In the genomic region with DNA sequence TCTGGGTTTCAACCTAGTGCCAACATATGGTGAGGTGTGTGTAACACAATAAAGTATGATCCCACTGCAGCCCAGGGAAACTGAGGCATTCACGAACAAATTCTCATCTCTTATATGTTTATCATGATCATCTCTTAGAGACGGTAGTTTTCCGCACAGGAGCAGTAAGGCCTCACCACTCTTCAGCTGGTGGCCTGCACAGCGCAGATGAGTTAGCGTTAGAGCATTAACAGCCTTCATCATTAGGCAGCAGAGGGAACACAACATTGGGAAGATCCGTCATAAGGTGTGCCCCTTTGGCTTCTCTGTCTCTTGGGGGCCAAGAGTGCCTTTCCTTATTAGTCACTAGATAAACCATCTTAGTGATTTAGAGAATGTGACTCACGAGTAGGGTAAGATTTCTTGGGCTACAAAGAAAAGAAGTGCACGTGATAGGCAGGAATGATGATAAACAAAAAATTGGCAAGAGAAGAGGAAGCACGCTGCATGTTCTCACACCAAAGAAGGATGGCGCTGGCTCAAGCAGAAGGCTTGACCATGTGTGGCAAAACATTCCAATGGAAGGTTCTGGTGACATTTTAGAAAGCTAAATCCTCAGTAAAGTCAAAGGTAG, we compare ENCODE assay signal across 20 mouse cellular contexts.
DNase-seq lines count a peak whose midpoint lies in the region; ATAC-seq and TF ChIP-seq lines count a peak whose summit lies in the region.
"Had no signal": no experiment of that assay in that cellular context is flagged by ENCODE, and none has a peak within 500 bp of the region (broad histone marks: within the 10 kb centered on the region; RNA-seq: fewer than 3 reads in every experiment).

No protein-coding gene starts in this region.

- H3K36me3 ChIP-seq in heart, adult 2 months (ENCODE audit: control insufficient read depth, insufficient read depth, low read length), result no peaks in the 10 kb centered on the region; the same call in 1 of the 2 replicates
- H3K36me3 ChIP-seq in heart, embryonic 12.5 days, result no peaks in the 10 kb centered on the region
- H3K36me3 ChIP-seq in MEL (ENCODE audit: control insufficient read depth in 1 of 2, insufficient read depth in 2 of 2, low read length in 2 of 2), result no peaks in the 10 kb centered on the region; a peak in 2 of 4 replicates
- no peaks in the 10 kb centered on the region for H3K36me3 ChIP-seq in heart, embryonic 15.5 days
- no peaks in the 10 kb centered on the region for H3K36me3 ChIP-seq in hindbrain, postnatal 0 days (ENCODE audit: insufficient read depth, low read length)
- no peaks in the 10 kb centered on the region for H3K36me3 ChIP-seq in liver, embryonic 12.5 days
- H3K36me3 ChIP-seq in intestine, postnatal 0 days (ENCODE audit: control insufficient read depth, insufficient read depth), result no peaks in the 10 kb centered on the region
- H3K36me3 ChIP-seq: hindbrain, embryonic 15.5 days; limb, embryonic 15.5 days; midbrain, embryonic 12.5 days; neural tube, embryonic 13.5 days had no signal

- H3K9me3 ChIP-seq in heart, embryonic 12.5 days (replicated peaks), result no peaks in the 10 kb centered on the region
- H3K9me3 ChIP-seq in MEL (replicated peaks; ENCODE audit: insufficient read depth, low read length), result no peaks in the 10 kb centered on the region
- no peaks in the 10 kb centered on the region for H3K9me3 ChIP-seq in heart, embryonic 15.5 days (replicated peaks)
- H3K9me3 ChIP-seq in hindbrain, postnatal 0 days (ENCODE audit: low read length), result no peaks in the 10 kb centered on the region
- H3K9me3 ChIP-seq in liver, embryonic 12.5 days (replicated peaks), result no peaks in the 10 kb centered on the region
- H3K9me3 ChIP-seq in intestine, postnatal 0 days (ENCODE audit: control insufficient read depth), result no peaks in the 10 kb centered on the region
- H3K9me3 ChIP-seq: hindbrain, embryonic 15.5 days; limb, embryonic 15.5 days; midbrain, embryonic 12.5 days; neural tube, embryonic 13.5 days had no signal

- WGBS in heart, adult 2 months, result 50% methylated on average over 10 of the region's 10 CpGs
- 63% methylated on average over 10 of the region's 10 CpGs for WGBS in heart, embryonic 12.5 days
- 62% methylated on average over 10 of the region's 10 CpGs for WGBS in heart, embryonic 15.5 days
- WGBS in hindbrain, postnatal 0 days, result 89% methylated on average over 10 of the region's 10 CpGs
- 57% methylated on average over 10 of the region's 10 CpGs for WGBS in liver, embryonic 12.5 days (ENCODE audit: insufficient replicate concordance)
- WGBS in intestine, postnatal 0 days, result 72% methylated on average over 10 of the region's 10 CpGs

- no peak overlapping the region for H3K4me3 ChIP-seq in heart, adult 2 months
- no peak overlapping the region for H3K4me3 ChIP-seq in heart, embryonic 12.5 days
- H3K4me3 ChIP-seq in MEL (ENCODE audit: control insufficient read depth in 1 of 2, insufficient read depth in 1 of 2, low read depth in 2 of 2, low read length in 2 of 2), result no peak overlapping the region
- H3K4me3 ChIP-seq in heart, embryonic 15.5 days, result no peak overlapping the region
- H3K4me3 ChIP-seq in hindbrain, postnatal 0 days (ENCODE audit: low read length), result no peak overlapping the region
- H3K4me3 ChIP-seq in liver, embryonic 12.5 days, result no peak overlapping the region
- H3K4me3 ChIP-seq in intestine, postnatal 0 days (ENCODE audit: low read depth, low read length), result no peak overlapping the region
- H3K4me3 ChIP-seq: hindbrain, embryonic 15.5 days; layer of hippocampus, adult 2 months; limb, embryonic 15.5 days; midbrain, embryonic 12.5 days; neural tube, embryonic 13.5 days had no signal

- TF ChIP-seq EP300 in heart, adult 2 months (IDR thresholded peaks at IDR 0.05; ENCODE audit: insufficient read depth, low read depth, low read length), result no peak
- TF ChIP-seq EP300 in MEL (IDR thresholded peaks at IDR 0.05; ENCODE audit: low read depth in 1 of 2, low read length in 2 of 2), result no peak

- ATAC-seq in heart, embryonic 12.5 days (ENCODE audit: insufficient number of reproducible peaks, low FRiP score), result no peak
- no peak for ATAC-seq in heart, embryonic 15.5 days (replicated peaks; ENCODE audit: insufficient number of reproducible peaks, insufficient read depth, low FRiP score, low read depth)
- no peak for ATAC-seq in hindbrain, postnatal 0 days
- ATAC-seq in liver, embryonic 12.5 days, result no peak
- no peak for ATAC-seq in intestine, postnatal 0 days
- ATAC-seq: intestine, embryonic 16.5 days had no signal

- H3K79me2 ChIP-seq in heart, adult 2 months (replicated peaks; ENCODE audit: control insufficient read depth, insufficient read depth, low read length), result no peaks in the 10 kb centered on the region
- H3K79me2 ChIP-seq in MEL (ENCODE audit: control insufficient read depth, insufficient read depth, low read length, poor library complexity), result no peaks in the 10 kb centered on the region

- H3K27me3 ChIP-seq in heart, adult 2 months (ENCODE audit: control insufficient read depth, insufficient read depth, low read length), result no peaks in the 10 kb centered on the region
- H3K27me3 ChIP-seq in heart, embryonic 12.5 days (replicated peaks), result no peaks in the 10 kb centered on the region
- H3K27me3 ChIP-seq in MEL (ENCODE audit: control insufficient read depth in 1 of 2, insufficient read depth in 2 of 2, low read length in 2 of 2), result no peaks in the 10 kb centered on the region
- no peaks in the 10 kb centered on the region for H3K27me3 ChIP-seq in heart, embryonic 15.5 days
- no peaks in the 10 kb centered on the region for H3K27me3 ChIP-seq in hindbrain, postnatal 0 days (ENCODE audit: insufficient read depth, low read length)
- H3K27me3 ChIP-seq in liver, embryonic 12.5 days (replicated peaks), result no peaks in the 10 kb centered on the region
- H3K27me3 ChIP-seq in intestine, postnatal 0 days (replicated peaks; ENCODE audit: control insufficient read depth, insufficient read depth, low read length), result no peaks in the 10 kb centered on the region
- H3K27me3 ChIP-seq: hindbrain, embryonic 15.5 days; limb, embryonic 15.5 days; midbrain, embryonic 12.5 days; neural tube, embryonic 13.5 days had no signal

- no peak for DNase-seq in heart, adult 2 months
- DNase-seq in 3T3-L1 (ENCODE audit: low read depth, low spot score) (peak; percentile 66), MEL (ENCODE audit: low read depth, low spot score) (peak; percentile 6)
- no peak for DNase-seq in hindbrain, postnatal 0 days (ENCODE audit: low spot score)
- DNase-seq: adrenal gland, postnatal 36 days; cerebellum, adult 18-20 months; cerebellum, postnatal 36 days; kidney, postnatal 10 days; layer of hippocampus, postnatal 36 days; thymus, postnatal 25 days had no signal

- intact Hi-C loops in heart, adult 2 months (cut with DNase I), result loop anchor here (5.0 kb wide), 1 partner anchor 100 kb away; a partner anchor contains a TSS

- H3K4me2 ChIP-seq in heart, embryonic 12.5 days, result no peak overlapping the region
- peak overlapping the region; percentile 46 for H3K4me2 ChIP-seq in heart, embryonic 15.5 days
- no peak overlapping the region for H3K4me2 ChIP-seq in hindbrain, postnatal 0 days (ENCODE audit: low read depth, low read length)
- H3K4me2 ChIP-seq in liver, embryonic 12.5 days, result no peak overlapping the region
- H3K4me2 ChIP-seq in intestine, postnatal 0 days (replicated peaks; ENCODE audit: low read depth), result no peak overlapping the region
- H3K4me2 ChIP-seq: hindbrain, embryonic 15.5 days; limb, embryonic 15.5 days; midbrain, embryonic 12.5 days; neural tube, embryonic 13.5 days had no signal

- no peak for TF ChIP-seq CTCF in heart, adult 2 months (IDR thresholded peaks at IDR 0.05)
- TF ChIP-seq CTCF in MEL (IDR thresholded peaks at IDR 0.05 in 2 of 3, conservative IDR thresholded peaks at IDR 0.05 in 1 of 3; ENCODE audit: control insufficient read depth in 1 of 3, insufficient read depth in 1 of 3, low read depth in 2 of 3, low read length in 3 of 3, poor library complexity in 1 of 3, severe bottlenecking in 1 of 3), result no peak
- TF ChIP-seq CTCF in hindbrain, postnatal 0 days (IDR thresholded peaks at IDR 0.05; ENCODE audit: low read depth), result no peak
- no peak for TF ChIP-seq CTCF in intestine, postnatal 0 days (IDR thresholded peaks at IDR 0.05; ENCODE audit: low read depth)

- no peak for TF ChIP-seq RAD21 in MEL (IDR thresholded peaks at IDR 0.05; ENCODE audit: low read depth, low read length)

- no peak for TF ChIP-seq POLR2A in heart, adult 2 months (IDR thresholded peaks at IDR 0.05; ENCODE audit: insufficient read depth, low read depth, low read length)
- TF ChIP-seq POLR2A in MEL (IDR thresholded peaks at IDR 0.05; ENCODE audit: control insufficient read depth in 1 of 2, insufficient read depth in 1 of 2, low read depth in 1 of 2, low read length in 2 of 2, poor library complexity in 1 of 2), result no peak

- no peak overlapping the region for H3K9ac ChIP-seq in heart, adult 2 months (ENCODE audit: low read depth, low read length)
- no peak overlapping the region for H3K9ac ChIP-seq in heart, embryonic 12.5 days
- no peak overlapping the region for H3K9ac ChIP-seq in MEL (ENCODE audit: control insufficient read depth, low read depth, low read length, poor library complexity, severe bottlenecking)
- no peak overlapping the region for H3K9ac ChIP-seq in heart, embryonic 15.5 days
- no peak overlapping the region for H3K9ac ChIP-seq in hindbrain, postnatal 0 days (replicated peaks; ENCODE audit: low read length)
- no peak overlapping the region for H3K9ac ChIP-seq in liver, embryonic 12.5 days
- no peak overlapping the region for H3K9ac ChIP-seq in intestine, postnatal 0 days (ENCODE audit: low read depth, low read length)
- H3K9ac ChIP-seq: hindbrain, embryonic 15.5 days; limb, embryonic 15.5 days; midbrain, embryonic 12.5 days; neural tube, embryonic 13.5 days had no signal

- H3K4me1 ChIP-seq in heart, adult 2 months (ENCODE audit: control insufficient read depth, insufficient read depth, low read length), result peaks cover 4% of the 10 kb centered on the region
- H3K4me1 ChIP-seq in heart, embryonic 12.5 days (replicated peaks), result peaks cover 4% of the 10 kb centered on the region
- peaks cover 0 to 9% of the 10 kb centered on the region in 2 experiments; a peak in 1 of 4 replicates for H3K4me1 ChIP-seq in MEL (ENCODE audit: control insufficient read depth in 1 of 2, insufficient read depth in 2 of 2, low read length in 2 of 2)
- peaks cover 5% of the 10 kb centered on the region for H3K4me1 ChIP-seq in heart, embryonic 15.5 days (replicated peaks)
- no peaks in the 10 kb centered on the region for H3K4me1 ChIP-seq in hindbrain, postnatal 0 days (ENCODE audit: insufficient read depth, low read length)
- H3K4me1 ChIP-seq in liver, embryonic 12.5 days, result no peaks in the 10 kb centered on the region
- H3K4me1 ChIP-seq in intestine, postnatal 0 days (replicated peaks; ENCODE audit: control insufficient read depth, insufficient read depth, low read length), result no peaks in the 10 kb centered on the region
- H3K4me1 ChIP-seq: hindbrain, embryonic 15.5 days; limb, embryonic 15.5 days; midbrain, embryonic 12.5 days; neural tube, embryonic 13.5 days had no signal

- H3K27ac ChIP-seq in heart, adult 2 months, result peak overlapping the region; percentile 83
- no peak overlapping the region for H3K27ac ChIP-seq in heart, embryonic 12.5 days (ENCODE audit: poor library complexity, severe bottlenecking)
- no peak overlapping the region for H3K27ac ChIP-seq in MEL (ENCODE audit: control insufficient read depth, low read depth, low read length)
- peak overlapping the region; percentile 67 for H3K27ac ChIP-seq in heart, embryonic 15.5 days
- H3K27ac ChIP-seq in hindbrain, postnatal 0 days, result no peak overlapping the region
- H3K27ac ChIP-seq in liver, embryonic 12.5 days, result no peak overlapping the region
- H3K27ac ChIP-seq in intestine, postnatal 0 days (ENCODE audit: low read depth, low read length), result no peak overlapping the region
- H3K27ac ChIP-seq: hindbrain, embryonic 15.5 days; layer of hippocampus, adult 2 months; limb, embryonic 15.5 days; midbrain, embryonic 12.5 days; neural tube, embryonic 13.5 days had no signal

Comparison
In these comparisons a context has a peak if more than half of its experiments do, and no peak if none do; other contexts are left out.
1. H3K27ac ChIP-seq: peak in heart, adult 2 months (single experiment) and heart, embryonic 15.5 days (single experiment); none in heart, embryonic 12.5 days (single experiment), MEL (single experiment), hindbrain, postnatal 0 days (single experiment), liver, embryonic 12.5 days (single experiment) and intestine, postnatal 0 days (single experiment).
2. DNase-seq: peak in 3T3-L1 (single experiment) and MEL (single experiment); none in heart, adult 2 months (0 of 2) and hindbrain, postnatal 0 days (single experiment).